Mouse (Mus musculus) forebrain, embryonic 15.5 days (tissue): ENCODE data around the gene Atp5s. TPM values are rescaled to one million over a fixed set of nuclear protein-coding genes. Genes with fewer than 3 reads are reported as not detected.

Source experiments
- ATAC-seq: fragments of 200-750 bp; cut with Nextera tagmentation; replicated peaks from 2 replicates; pipeline ENCODE4 v1.8.0; 2017; ENCODE audit warnings: mild to moderate bottlenecking, moderate TSS enrichment, moderate library complexity
- H3K27ac ChIP-seq: fragments of 300-500 bp; sonication (generic); replicated peaks from 2 replicates; pipeline ENCODE4 v1.5.1; 2015; ENCODE audit warnings: mild to moderate bottlenecking, inconsistent platforms
- H3K27me3 ChIP-seq: fragments of 300-500 bp; sonication (generic); 2 replicates; pipeline ENCODE4 v1.6.1; 2015; ENCODE audit warnings: inconsistent platforms
- H3K36me3 ChIP-seq: fragments of 300-500 bp; sonication (generic); 2 replicates; pipeline ENCODE4 v1.6.1; 2015; ENCODE audit warnings: mild to moderate bottlenecking, inconsistent platforms
- H3K4me1 ChIP-seq: fragments of 300-500 bp; sonication (generic); 2 replicates; pipeline ENCODE4 v1.6.1; 2015; ENCODE audit warnings: inconsistent platforms
- H3K4me2 ChIP-seq: fragments of 300-500 bp; sonication (generic); replicated peaks from 2 replicates; pipeline ENCODE4 v1.6.1; 2015; ENCODE audit warnings: mild to moderate bottlenecking, inconsistent platforms
- H3K4me3 ChIP-seq: fragments of 300-500 bp; sonication (generic); 2 replicates; pipeline ENCODE4 v1.5.1; 2015; ENCODE audit warnings: mild to moderate bottlenecking, inconsistent platforms
- H3K9ac ChIP-seq: fragments of 300-500 bp; sonication (generic); replicated peaks from 2 replicates; pipeline ENCODE4 v1.6.1; 2015; ENCODE audit warnings: mild to moderate bottlenecking, inconsistent platforms
- H3K9me3 ChIP-seq: fragments of 300-500 bp; sonication (generic); 2 replicates; pipeline ENCODE4 v1.6.1; 2016; ENCODE audit warnings: inconsistent platforms
- WGBS: fragments of 180-500 bp; shearing (Covaris S2); methylation state at CpG from one replicate; pipeline ENCODE4 v1.1.7; 2015; ENCODE audit warnings: mixed read lengths; 5-methylcytosine and 5-hydroxymethylcytosine counted together
- polyA plus RNA-seq: library from polyadenylated mRNA; unstranded; fragments of >200 nt; fragmentation: Nextera tagmentation; extraction: Ambion mirVana; gene quantifications from 2 replicates; pipeline ENCODE4 v1.2.1, GENCODE M21; 2015

Gene Atp5s
- polyA plus RNA-seq, 1 experiment from 2014 or later: 24.3 TPM

DNA sequence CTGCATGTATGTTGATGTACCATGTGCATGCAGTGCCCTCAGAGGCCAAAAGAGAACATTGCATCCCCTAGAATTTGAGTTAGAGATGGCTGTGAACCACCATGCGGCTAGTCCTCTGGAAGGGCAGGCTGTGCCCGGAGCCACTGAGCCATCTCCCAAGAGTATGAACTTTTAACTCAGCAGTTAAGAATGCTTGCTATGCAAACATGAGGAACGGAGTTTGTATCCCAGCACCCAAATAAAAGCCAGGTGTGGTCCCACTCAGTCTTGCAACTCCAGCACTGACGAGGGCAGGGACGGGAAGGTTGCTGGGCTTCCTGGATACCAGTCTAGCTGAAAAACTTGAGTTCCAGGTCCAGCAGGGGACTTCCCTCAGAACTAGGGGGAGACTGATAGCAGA is 17.2 kb downstream of the Atp5s start:
- Histone ChIP-seq H3K4me1 (peaks cover 5% of the 10 kb centered on the region; the same call in 1 of the 2 replicates), H3K4me3 (no peak overlapping the region), H3K9ac (no peak overlapping the region), H3K27ac (no peak overlapping the region), H3K27me3 (no peaks in the 10 kb centered on the region), H3K4me2 (no peak overlapping the region), H3K9me3 (no peaks in the 10 kb centered on the region), H3K36me3 (no peaks in the 10 kb centered on the region)
- ATAC-seq: no peak
- 90% methylated on average over 5 of the region's 5 CpGs for WGBS

DNA sequence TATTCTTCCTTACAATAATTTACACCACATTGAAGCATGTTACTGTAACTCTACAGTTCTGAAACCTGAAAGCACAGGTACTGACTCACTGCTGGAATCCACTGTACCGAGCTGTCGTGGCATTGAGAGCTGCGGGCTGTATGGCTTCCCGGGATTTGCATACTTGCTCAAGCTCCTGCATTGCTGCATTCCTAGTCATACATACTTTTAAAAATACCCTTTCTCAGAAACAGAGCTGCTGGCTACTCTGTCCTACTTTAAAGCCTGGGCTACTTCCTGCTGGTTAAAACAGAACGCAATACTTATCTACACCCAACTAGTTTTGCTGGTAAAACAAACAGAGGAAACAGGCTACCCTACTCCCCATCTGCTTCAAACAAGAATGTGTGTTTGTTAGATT is 19.4 kb downstream of the Atp5s start:
- H3K36me3 ChIP-seq: no peaks in the 10 kb centered on the region
- ATAC-seq: no peak
- no peak overlapping the region for H3K4me3 ChIP-seq
- no peak overlapping the region for H3K4me2 ChIP-seq
- H3K9ac ChIP-seq: no peak overlapping the region
- WGBS: 94% methylated on average over 5 of the region's 5 CpGs
- no peaks in the 10 kb centered on the region for H3K27me3 ChIP-seq
- no peaks in the 10 kb centered on the region for H3K9me3 ChIP-seq
- peaks cover 5% of the 10 kb centered on the region; the same call in 1 of the 2 replicates for H3K4me1 ChIP-seq
- H3K27ac ChIP-seq: no peak overlapping the region

DNA sequence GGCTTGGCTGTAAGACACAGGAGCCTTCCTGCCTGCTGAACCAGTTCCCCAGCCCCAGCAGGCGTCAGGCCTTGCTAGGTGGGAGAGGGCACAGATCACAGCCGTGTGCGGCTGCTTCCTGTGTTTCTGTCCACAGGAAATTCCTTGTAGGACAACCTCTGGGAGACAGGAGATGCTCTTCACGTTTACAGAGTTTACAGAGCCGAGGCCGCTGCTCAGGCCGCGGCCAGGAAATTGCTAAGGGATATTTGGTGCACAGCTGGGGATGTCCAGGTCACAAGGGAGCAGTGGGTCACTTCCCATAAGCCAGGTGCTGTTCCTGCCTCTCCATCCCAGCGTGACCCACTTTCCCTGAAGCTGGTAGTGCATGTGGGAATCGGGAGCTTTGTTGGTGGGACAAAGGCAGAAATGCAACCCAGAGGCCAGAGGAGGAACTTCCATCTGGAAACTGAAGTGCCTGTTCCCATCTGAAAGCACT is 27.2 kb downstream of the Atp5s start:
- no peaks in the 10 kb centered on the region for H3K36me3 ChIP-seq
- no peak overlapping the region for H3K9ac ChIP-seq
- H3K4me3 ChIP-seq: no peak overlapping the region
- H3K27ac ChIP-seq: no peak overlapping the region
- WGBS: 52% methylated on average over 10 of the region's 10 CpGs
- H3K4me2 ChIP-seq: no peak overlapping the region
- H3K4me1 ChIP-seq: no peaks in the 10 kb centered on the region
- no peak; the same call in 1 of the 2 replicates for ATAC-seq
- H3K27me3 ChIP-seq: no peaks in the 10 kb centered on the region
- H3K9me3 ChIP-seq: no peaks in the 10 kb centered on the region

DNA sequence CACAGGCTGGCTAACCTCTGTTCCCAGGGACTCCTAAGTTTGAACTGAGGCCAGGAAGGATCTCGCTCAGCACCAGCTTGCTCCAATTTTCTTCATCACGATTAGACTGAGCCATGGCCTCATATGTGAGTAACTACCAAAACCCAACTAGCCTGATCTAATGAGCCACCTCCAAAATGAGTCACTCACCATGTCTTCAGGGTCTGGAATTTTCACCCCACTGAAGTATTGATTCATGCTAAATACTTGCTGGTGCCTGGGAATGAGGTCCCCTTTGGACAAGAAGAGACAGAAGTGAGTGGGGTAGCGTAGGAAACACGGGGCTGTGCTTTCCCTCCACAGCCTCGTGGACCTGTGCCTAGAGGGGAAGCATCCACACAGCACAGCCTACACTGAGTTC is 29.2 kb downstream of the Atp5s start:
- H3K4me2 ChIP-seq: no peak overlapping the region
- no peaks in the 10 kb centered on the region for H3K36me3 ChIP-seq
- H3K4me1 ChIP-seq: peaks cover 16% of the 10 kb centered on the region
- no peak overlapping the region for H3K27ac ChIP-seq
- H3K27me3 ChIP-seq: no peaks in the 10 kb centered on the region
- WGBS: 87% methylated on average over 5 of the region's 5 CpGs
- no peak overlapping the region for H3K4me3 ChIP-seq
- H3K9ac ChIP-seq: no peak overlapping the region
- no peak for ATAC-seq
- no peaks in the 10 kb centered on the region for H3K9me3 ChIP-seq

DNA sequence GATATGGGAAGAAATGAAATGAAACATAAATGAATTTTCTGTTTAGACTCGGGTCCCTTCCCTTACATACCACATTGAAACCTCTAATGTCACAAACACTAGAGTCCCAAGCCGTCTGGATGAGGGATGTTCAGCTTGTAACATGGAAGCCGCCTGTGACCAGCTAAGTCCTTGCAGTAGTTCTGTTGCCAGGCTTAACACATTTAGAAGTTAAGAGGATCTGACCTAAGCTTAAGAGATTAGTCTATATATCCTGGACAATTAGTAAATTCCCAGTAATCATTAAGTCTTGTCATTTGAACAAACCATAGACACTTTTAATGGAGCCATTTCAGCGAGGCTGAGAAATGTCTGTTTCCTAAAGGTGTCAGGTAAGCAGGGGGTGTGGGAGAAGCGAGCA is 31.3 kb downstream of the Atp5s start:
- Histone ChIP-seq H3K36me3 (no peaks in the 10 kb centered on the region), H3K9me3 (no peaks in the 10 kb centered on the region)

DNA sequence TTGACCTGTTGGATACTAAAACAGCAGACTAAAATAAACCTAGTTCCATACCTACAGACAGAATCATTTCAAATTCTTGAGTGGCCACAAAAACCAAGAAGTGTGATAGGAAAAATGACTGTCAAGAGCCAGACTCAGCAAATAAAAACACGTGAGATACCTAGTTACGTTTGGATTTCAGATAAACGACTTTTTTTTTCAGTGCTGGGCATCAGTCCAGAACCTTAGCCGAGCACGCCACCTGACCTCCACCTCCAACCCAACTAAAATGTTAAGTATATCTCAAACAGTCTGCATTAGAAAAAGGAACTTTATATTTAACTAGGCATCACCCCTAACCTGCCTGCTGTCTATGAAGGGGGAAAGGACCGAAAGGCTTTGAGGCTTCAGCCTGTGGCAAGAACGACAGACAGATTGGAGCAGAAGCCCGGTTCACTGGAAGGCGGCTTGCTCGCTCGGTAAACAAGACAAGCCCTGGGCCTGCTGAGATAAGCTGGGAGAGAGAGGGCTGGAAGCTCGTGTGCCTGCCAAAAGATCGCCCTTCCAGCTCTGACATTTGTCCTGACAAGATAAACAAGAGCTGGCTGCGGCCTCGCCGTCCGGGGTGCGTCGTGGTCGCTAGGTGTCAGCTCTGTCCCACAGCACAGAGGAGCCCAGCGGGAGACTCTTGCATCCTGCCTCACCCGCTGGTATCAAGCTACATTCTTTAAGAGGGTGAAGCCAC is 32.8 kb downstream of the Atp5s start:
- 12% methylated on average over 22 of the region's 22 CpGs for WGBS
- Histone ChIP-seq H3K9ac (peak overlapping the region; percentile 32; the same call in 1 of the 2 replicates), H3K4me1 (peaks cover 18% of the 10 kb centered on the region), H3K4me2 (peak overlapping the region; percentile 48), H3K4me3 (peak overlapping the region; percentile 16), H3K27ac (peak overlapping the region; percentile 50), H3K27me3 (no peaks in the 10 kb centered on the region), H3K9me3 (no peaks in the 10 kb centered on the region), H3K36me3 (no peaks in the 10 kb centered on the region)
- ATAC-seq: peak; percentile 88

More for the DNA sequence above, 31.3 kb downstream of the Atp5s start:
- no peak for ATAC-seq
- Histone ChIP-seq H3K9ac (no peak overlapping the region), H3K4me2 (no peak overlapping the region), H3K27me3 (no peaks in the 10 kb centered on the region), H3K4me1 (peaks cover 18% of the 10 kb centered on the region), H3K27ac (no peak overlapping the region), H3K4me3 (no peak overlapping the region)
- WGBS: 80% methylated on average over 5 of the region's 5 CpGs

DNA sequence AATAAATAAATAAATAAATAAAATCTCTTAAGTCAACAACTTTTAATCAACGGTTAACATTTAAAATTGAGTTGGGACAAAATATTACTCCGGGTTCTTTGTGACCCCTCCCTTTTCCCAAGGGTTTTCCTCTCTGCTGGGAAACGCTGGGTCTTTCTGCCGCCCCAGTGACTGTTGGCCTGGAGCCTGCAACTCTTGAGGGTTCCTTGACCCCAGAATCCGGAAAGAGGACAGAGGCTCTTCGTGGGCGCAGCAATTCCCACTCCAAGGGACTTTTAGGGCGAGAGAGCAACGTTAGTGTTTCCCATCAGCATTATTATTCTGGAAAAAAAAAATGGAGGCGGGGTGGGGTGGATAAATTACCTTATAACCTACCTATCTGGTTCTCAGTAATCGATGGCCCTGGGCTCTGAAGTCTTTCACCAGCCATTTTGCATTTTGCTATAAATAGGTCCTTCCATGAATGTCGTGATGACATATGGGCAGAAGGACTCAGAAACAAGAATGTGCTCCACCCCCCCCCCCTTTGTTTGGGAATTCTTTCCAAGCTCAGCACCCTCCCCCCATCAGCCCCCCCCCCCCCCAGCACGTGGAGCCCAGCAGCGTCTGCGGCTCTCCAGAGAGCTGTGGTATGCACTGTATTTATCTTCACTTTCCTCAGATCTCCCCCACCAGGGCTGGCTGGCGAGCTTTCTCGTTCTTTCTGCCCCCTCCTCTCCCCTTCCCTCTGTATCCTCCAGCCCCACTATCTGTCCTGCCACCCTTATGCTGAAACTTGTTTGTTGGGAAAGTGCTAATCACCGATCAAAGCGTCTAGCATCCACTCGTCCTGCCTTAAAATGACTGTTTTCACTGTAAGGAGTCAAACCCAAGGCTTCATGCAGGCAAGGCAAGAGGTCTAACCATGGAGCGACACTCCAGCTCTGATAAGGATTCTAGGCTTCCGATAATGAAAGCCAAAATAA is 33.8 kb downstream of the Atp5s start:
- WGBS: 11% methylated on average over 22 of the region's 22 CpGs
- H3K27ac ChIP-seq: no peak overlapping the region

DNA sequence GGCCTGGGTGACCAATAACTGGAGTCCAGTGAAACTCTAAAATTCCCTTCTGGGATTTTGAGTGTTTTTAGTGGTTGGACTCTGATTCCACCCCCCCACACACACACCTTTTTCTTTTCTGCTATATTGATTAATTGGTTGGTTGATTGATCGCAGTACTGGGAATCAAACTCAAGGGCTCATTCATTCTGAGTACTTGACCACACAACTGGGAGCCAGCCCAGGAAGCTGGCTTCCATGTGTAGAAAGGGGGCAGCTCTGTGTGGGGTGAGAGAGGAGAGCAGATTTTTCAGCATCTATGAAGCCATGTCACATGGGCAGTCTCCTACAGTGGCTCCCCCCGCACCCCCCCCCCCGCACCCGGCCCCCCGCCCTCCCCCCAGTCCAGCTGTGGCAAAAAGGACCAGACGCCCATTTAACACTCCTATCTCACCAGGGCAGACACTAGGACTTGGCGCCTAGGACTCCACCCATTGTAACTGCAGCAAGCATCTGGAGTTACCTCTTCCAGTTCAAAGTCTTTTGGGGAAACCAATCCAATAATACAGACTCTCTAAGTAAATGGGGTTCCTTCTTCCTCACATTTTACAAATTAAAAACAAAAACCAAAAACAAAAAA is 34.6 kb downstream of the Atp5s start:
- Histone ChIP-seq H3K36me3 (no peaks in the 10 kb centered on the region), H3K9me3 (no peaks in the 10 kb centered on the region), H3K27ac (no peak overlapping the region), H3K4me3 (no peak overlapping the region), H3K4me1 (peaks cover 18% of the 10 kb centered on the region), H3K27me3 (no peaks in the 10 kb centered on the region), H3K4me2 (no peak overlapping the region), H3K9ac (no peak overlapping the region)
- WGBS: 59% methylated on average over 7 of the region's 7 CpGs
- no peak for ATAC-seq

More for the DNA sequence above, 33.8 kb downstream of the Atp5s start:
- peak; percentile 46; the same call in 1 of the 2 replicates for ATAC-seq
- Histone ChIP-seq H3K4me3 (peak overlapping the region; percentile 19), H3K27me3 (no peaks in the 10 kb centered on the region), H3K36me3 (no peaks in the 10 kb centered on the region), H3K4me2 (peak overlapping the region; percentile 48), H3K9ac (peak overlapping the region; percentile 32; the same call in 1 of the 2 replicates), H3K9me3 (no peaks in the 10 kb centered on the region), H3K4me1 (peaks cover 18% of the 10 kb centered on the region)

DNA sequence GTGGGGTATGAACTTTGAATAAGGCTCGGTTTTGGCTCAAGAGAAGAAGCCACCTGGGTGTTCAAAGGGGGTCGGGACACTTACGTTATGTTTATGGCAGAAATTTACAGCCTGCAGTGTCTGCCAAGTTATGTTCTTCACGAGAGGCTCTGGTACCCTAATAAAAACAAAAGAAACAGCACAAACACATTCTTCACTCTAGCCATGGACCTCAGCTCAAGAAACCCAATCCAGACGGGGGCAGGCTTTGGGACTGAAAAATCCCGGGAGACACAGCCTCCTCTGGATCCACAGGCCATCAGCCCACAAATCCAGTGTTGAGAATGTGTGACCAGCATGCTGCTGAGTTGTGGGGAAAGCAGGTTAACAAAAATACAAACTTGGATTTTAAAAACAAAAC is 35.3 kb downstream of the Atp5s start:
- no peak overlapping the region for H3K27ac ChIP-seq
- no peaks in the 10 kb centered on the region for H3K9me3 ChIP-seq
- H3K36me3 ChIP-seq: no peaks in the 10 kb centered on the region
- H3K27me3 ChIP-seq: no peaks in the 10 kb centered on the region
- ATAC-seq: no peak
- H3K9ac ChIP-seq: no peak overlapping the region
- no peak overlapping the region for H3K4me2 ChIP-seq
- peaks cover 18% of the 10 kb centered on the region for H3K4me1 ChIP-seq
- no peak overlapping the region for H3K4me3 ChIP-seq
- WGBS: 70% methylated on average over 6 of the region's 6 CpGs

DNA sequence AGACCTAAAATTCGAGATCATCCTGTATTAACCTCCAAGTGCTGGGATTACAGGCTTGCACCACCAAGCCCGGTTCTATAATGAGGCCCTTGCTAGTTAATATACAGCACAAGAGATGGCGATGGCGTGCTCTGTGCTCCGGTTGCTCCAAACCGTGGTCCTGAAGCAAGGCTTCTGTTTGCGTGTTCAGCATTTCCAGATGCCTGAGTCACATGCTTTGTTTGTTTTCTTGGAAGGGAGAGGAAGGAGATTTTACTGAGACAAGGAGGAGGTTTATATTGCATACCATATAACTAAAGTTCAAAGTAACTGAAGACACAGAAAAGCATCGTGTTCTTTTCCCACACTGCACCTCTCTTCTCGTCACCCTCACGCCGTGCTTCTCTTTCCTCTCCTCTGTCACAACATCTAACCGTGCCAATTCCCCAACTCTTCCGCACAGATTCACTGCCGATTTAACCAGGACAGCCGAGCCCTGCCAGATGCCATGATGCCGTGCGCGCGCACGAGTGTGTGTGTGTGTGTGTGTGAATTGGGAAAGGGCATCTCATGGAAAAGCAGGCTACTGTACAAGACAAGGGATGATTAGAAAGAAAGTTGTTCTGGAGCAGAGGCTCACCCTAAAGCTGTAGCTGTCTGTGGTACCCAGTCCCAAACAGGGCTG is 36.1 kb downstream of the Atp5s start:
- WGBS: 75% methylated on average over 20 of the region's 20 CpGs
- H3K4me3 ChIP-seq: no peak overlapping the region
- H3K27ac ChIP-seq: 0 out of 2 replicates have a peak overlapping the region, but pooled peaks have one; percentile 9
- H3K4me2 ChIP-seq: no peak overlapping the region
- no peaks in the 10 kb centered on the region for H3K27me3 ChIP-seq
- no peak for ATAC-seq
- no peaks in the 10 kb centered on the region for H3K36me3 ChIP-seq
- peaks cover 23% of the 10 kb centered on the region for H3K4me1 ChIP-seq
- no peaks in the 10 kb centered on the region for H3K9me3 ChIP-seq
- H3K9ac ChIP-seq: no peak overlapping the region

DNA sequence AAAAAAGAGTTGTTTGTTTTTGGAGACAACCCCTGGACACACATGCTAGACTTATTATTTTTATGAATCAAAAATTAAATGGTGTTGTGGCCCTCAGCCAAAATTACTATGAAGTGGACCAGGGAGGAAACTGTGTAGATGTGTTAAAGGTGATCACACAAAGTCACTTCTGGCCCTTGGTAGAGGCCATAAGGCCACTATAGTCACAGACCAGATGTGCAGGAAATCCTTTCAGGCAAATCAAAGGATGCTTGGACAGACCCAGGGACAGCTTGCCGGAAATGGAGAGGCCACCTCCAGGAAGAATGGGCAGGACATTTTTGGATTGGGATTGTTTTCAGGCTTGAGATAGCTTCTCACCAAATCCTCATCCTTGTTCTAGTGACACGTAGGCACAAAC is 36.9 kb downstream of the Atp5s start:
- H3K9me3 ChIP-seq: no peaks in the 10 kb centered on the region
- H3K36me3 ChIP-seq: no peaks in the 10 kb centered on the region
- H3K9ac ChIP-seq: no peak overlapping the region
- no peak overlapping the region for H3K4me3 ChIP-seq
- H3K4me1 ChIP-seq: peaks cover 27% of the 10 kb centered on the region
- no peaks in the 10 kb centered on the region for H3K27me3 ChIP-seq
- WGBS: 89% methylated on average over 2 of the region's 2 CpGs
- H3K4me2 ChIP-seq: no peak overlapping the region
- H3K27ac ChIP-seq: no peak overlapping the region
- no peak for ATAC-seq
